Mouse (Mus musculus) midbrain, embryonic 14.5 days (tissue): ENCODE data around the gene Bcas3. TPM values are rescaled to one million over a fixed set of nuclear protein-coding genes. Genes with fewer than 3 reads are reported as not detected.

Experiments
- ATAC-seq: fragments of 200-750 bp; cut with Nextera tagmentation; 2 replicates; pipeline ENCODE4 v1.8.0; 2017; ENCODE audit warnings: moderate number of reproducible peaks, moderate library complexity; ENCODE audit not compliant: low FRiP score, low TSS enrichment
- DNase-seq: peaks from one replicate; pipeline ENCODE4 v3.0.0-alpha.2; 2015
- H3K27ac ChIP-seq: fragments of 300-500 bp; sonication (generic); replicated peaks from 2 replicates; pipeline ENCODE4 v1.5.1; 2014; ENCODE audit warnings: mild to moderate bottlenecking, low read depth, low read length, moderate library complexity
- H3K27me3 ChIP-seq: fragments of 300-500 bp; sonication (generic); 2 replicates; pipeline ENCODE4 v1.6.1; 2014; ENCODE audit warnings: low read length, control low read depth, mixed read lengths; ENCODE audit not compliant: control insufficient read depth, insufficient read depth
- H3K36me3 ChIP-seq: fragments of 300-500 bp; sonication (generic); 2 replicates; pipeline ENCODE4 v1.6.1; 2014; ENCODE audit warnings: low read length, control low read depth; ENCODE audit not compliant: control insufficient read depth, insufficient read depth
- H3K4me1 ChIP-seq: fragments of 300-500 bp; sonication (generic); 2 replicates; pipeline ENCODE4 v1.6.1; 2014; ENCODE audit warnings: mild to moderate bottlenecking, antibody characterized with exemption, low read length, control low read depth; ENCODE audit not compliant: control insufficient read depth, insufficient read depth
- H3K4me2 ChIP-seq: fragments of 300-500 bp; sonication (generic); 2 replicates; pipeline ENCODE4 v1.6.1; 2014; ENCODE audit warnings: mild to moderate bottlenecking, low read length, moderate library complexity
- H3K4me3 ChIP-seq: fragments of 300-500 bp; sonication (generic); replicated peaks from 2 replicates; pipeline ENCODE4 v1.5.1; 2014; ENCODE audit warnings: low read depth, low read length
- H3K9ac ChIP-seq: fragments of 300-500 bp; sonication (generic); replicated peaks from 2 replicates; pipeline ENCODE4 v1.6.1; 2014; ENCODE audit warnings: mild to moderate bottlenecking, low read length, moderate library complexity
- H3K9me3 ChIP-seq: fragments of 300-500 bp; sonication (generic); 2 replicates; pipeline ENCODE4 v1.6.1; 2016; ENCODE audit warnings: low read length, control low read depth, mixed read lengths; ENCODE audit not compliant: control insufficient read depth
- WGBS: fragments of 180-500 bp; shearing (Covaris S2); extraction: QIAGEN DNeasy Blood & Tissue Kit; methylation state at CpG from one replicate; pipeline ENCODE4 v1.1.7; 2014; 5-methylcytosine and 5-hydroxymethylcytosine counted together
- polyA plus RNA-seq: library from polyadenylated mRNA; unstranded; fragments of >200 nt; fragmentation: Nextera tagmentation; extraction: Ambion mirVana; gene quantifications from 2 replicates; pipeline ENCODE4 v1.2.1, GENCODE M21; 2014

Bcas3 gene
- polyA plus RNA-seq, 1 experiment from 2014 or later = 33.4 TPM

- ATAC-seq = no peak
- no peaks in the 10 kb centered on the region for H3K9me3 ChIP-seq
- 39% methylated on average over 3 of the region's 3 CpGs for WGBS
These were observed 384.9 kb downstream of the Bcas3 start for GRCm38 (mm10) chr11:85737893-85738292.

GRCm38 (mm10) chr11:85738585-85738984 lies 385.6 kb downstream of the Bcas3 start:
- H3K9me3 ChIP-seq = no peaks in the 10 kb centered on the region
- H3K4me2 ChIP-seq = no peak overlapping the region
- ATAC-seq (no peak), DNase-seq (no peak)
- H3K4me1 ChIP-seq = 0 out of 2 replicates have a peak, but pooled peaks cover 4% of the 10 kb centered on the region
- H3K9ac ChIP-seq = no peak overlapping the region
- H3K4me3 ChIP-seq = no peak overlapping the region
- no peaks in the 10 kb centered on the region; the same call in 1 of the 2 replicates for H3K27me3 ChIP-seq
- 34% methylated on average over 5 of the region's 5 CpGs for WGBS
- H3K36me3 ChIP-seq = no peaks in the 10 kb centered on the region
- H3K27ac ChIP-seq = no peak overlapping the region

More at GRCm38 (mm10) chr11:85737893-85738292, 384.9 kb downstream of the Bcas3 start:
- no peak for DNase-seq
- H3K27me3 ChIP-seq = no peaks in the 10 kb centered on the region; the same call in 1 of the 2 replicates
- H3K27ac ChIP-seq = no peak overlapping the region
- no peaks in the 10 kb centered on the region for H3K36me3 ChIP-seq
- no peak overlapping the region for H3K4me2 ChIP-seq
- no peak overlapping the region for H3K9ac ChIP-seq
- H3K4me1 ChIP-seq = 0 out of 2 replicates have a peak, but pooled peaks cover 4% of the 10 kb centered on the region
- H3K4me3 ChIP-seq = no peak overlapping the region

DNA sequence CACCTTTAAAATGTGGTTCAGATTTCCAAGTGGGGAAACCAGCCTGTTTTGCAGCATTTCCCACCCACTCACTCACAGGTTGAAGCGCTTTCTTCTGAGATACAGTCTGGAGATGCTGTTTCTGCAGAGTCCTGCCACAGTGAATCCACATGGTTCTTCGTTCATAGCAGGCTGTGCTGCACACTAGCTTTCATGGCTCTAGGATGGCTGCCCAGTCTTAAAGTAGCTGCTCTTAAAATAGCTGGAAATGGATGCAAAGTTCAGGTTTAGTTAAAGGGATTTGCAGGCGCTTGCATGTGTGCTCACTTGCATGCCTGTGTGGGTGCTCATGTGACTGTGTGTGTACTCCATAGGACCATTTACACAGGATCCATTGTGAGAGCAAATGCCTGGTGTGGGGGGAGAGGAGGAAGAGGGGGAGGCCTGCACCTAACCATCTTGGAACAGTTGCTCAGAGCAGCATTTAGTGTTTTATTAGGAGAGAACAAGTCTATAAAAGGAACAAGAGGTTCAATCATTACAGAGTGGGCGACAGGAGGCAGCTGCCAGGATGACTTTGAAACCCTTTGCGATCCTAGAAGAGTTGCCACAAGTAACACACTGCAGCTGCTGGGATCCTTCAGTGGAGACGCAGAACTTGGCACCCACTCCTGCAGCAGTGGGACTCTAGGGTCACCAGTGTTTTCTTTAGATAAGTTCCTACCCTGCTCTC lies 386.5 kb downstream of the Bcas3 start:
- no peaks in the 10 kb centered on the region for H3K9me3 ChIP-seq
- H3K27ac ChIP-seq = no peak overlapping the region
- ATAC-seq (no peak), DNase-seq (no peak)
- 61% methylated on average over 6 of the region's 6 CpGs for WGBS
- H3K4me2 ChIP-seq = no peak overlapping the region
- H3K4me1 ChIP-seq = 0 out of 2 replicates have a peak, but pooled peaks cover 4% of the 10 kb centered on the region
- H3K4me3 ChIP-seq = no peak overlapping the region
- no peaks in the 10 kb centered on the region for H3K36me3 ChIP-seq
- no peaks in the 10 kb centered on the region; the same call in 1 of the 2 replicates for H3K27me3 ChIP-seq
- H3K9ac ChIP-seq = no peak overlapping the region

- no peaks in the 10 kb centered on the region for H3K9me3 ChIP-seq
- no peaks in the 10 kb centered on the region for H3K4me1 ChIP-seq
- WGBS = 87% methylated on average over 7 of the region's 7 CpGs
- DNase-seq (no peak), ATAC-seq (no peak)
- H3K9ac ChIP-seq = no peak overlapping the region
- no peaks in the 10 kb centered on the region for H3K27me3 ChIP-seq
- no peaks in the 10 kb centered on the region for H3K36me3 ChIP-seq
- H3K4me2 ChIP-seq = no peak overlapping the region
- H3K4me3 ChIP-seq = no peak overlapping the region
- no peak overlapping the region for H3K27ac ChIP-seq
These were observed 393.4 kb downstream of the Bcas3 start for GRCm38 (mm10) chr11:85746373-85746772.

GRCm38 (mm10) chr11:85748891-85749290 lies 395.9 kb downstream of the Bcas3 start:
- no peaks in the 10 kb centered on the region for H3K27me3 ChIP-seq
- H3K27ac ChIP-seq = no peak overlapping the region
- H3K4me3 ChIP-seq = no peak overlapping the region
- no peaks in the 10 kb centered on the region for H3K9me3 ChIP-seq
- H3K4me1 ChIP-seq = no peaks in the 10 kb centered on the region
- no peak overlapping the region for H3K4me2 ChIP-seq
- H3K9ac ChIP-seq = no peak overlapping the region
- no peaks in the 10 kb centered on the region for H3K36me3 ChIP-seq
- 90% methylated on average over 2 of the region's 2 CpGs for WGBS
- ATAC-seq (no peak), DNase-seq (no peak)

- no peak overlapping the region for H3K27ac ChIP-seq
- no peak for DNase-seq
- no peaks in the 10 kb centered on the region for H3K4me1 ChIP-seq
- ATAC-seq = no peak
- H3K4me2 ChIP-seq = no peak overlapping the region
- H3K9me3 ChIP-seq = no peaks in the 10 kb centered on the region
- H3K4me3 ChIP-seq = no peak overlapping the region
- WGBS = 69% methylated on average over 11 of the region's 11 CpGs
- no peaks in the 10 kb centered on the region for H3K36me3 ChIP-seq
- no peak overlapping the region for H3K9ac ChIP-seq
- no peaks in the 10 kb centered on the region for H3K27me3 ChIP-seq
These were observed 398.2 kb downstream of the Bcas3 start for GRCm38 (mm10) chr11:85751171-85751570.

- no peak overlapping the region for H3K4me2 ChIP-seq
- no peak overlapping the region for H3K27ac ChIP-seq
- no peaks in the 10 kb centered on the region for H3K4me1 ChIP-seq
- ATAC-seq (no peak), DNase-seq (no peak)
- H3K27me3 ChIP-seq = no peaks in the 10 kb centered on the region
- no peak overlapping the region for H3K4me3 ChIP-seq
- H3K36me3 ChIP-seq = no peaks in the 10 kb centered on the region
- WGBS = 71% methylated on average over 13 of the region's 13 CpGs
- H3K9ac ChIP-seq = no peak overlapping the region
- H3K9me3 ChIP-seq = no peaks in the 10 kb centered on the region
These were observed 401.9 kb downstream of the Bcas3 start for GRCm38 (mm10) chr11:85754631-85755502.

- no peak overlapping the region for H3K27ac ChIP-seq
- no peak overlapping the region for H3K4me3 ChIP-seq
- no peaks in the 10 kb centered on the region for H3K27me3 ChIP-seq
- ATAC-seq (no peak), DNase-seq (no peak)
- H3K9me3 ChIP-seq = no peaks in the 10 kb centered on the region
- WGBS = 89% methylated on average over 2 of the region's 2 CpGs
- peaks cover 4% of the 10 kb centered on the region; the same call in 1 of the 2 replicates for H3K4me1 ChIP-seq
- no peak overlapping the region for H3K4me2 ChIP-seq
- no peaks in the 10 kb centered on the region for H3K36me3 ChIP-seq
- no peak overlapping the region for H3K9ac ChIP-seq
These were observed 402.6 kb downstream of the Bcas3 start for GRCm38 (mm10) chr11:85755503-85756044.
